Mouse (Mus musculus) brain, embryonic 14.5 days (tissue): ENCODE data around the gene Ifnar2.

Experiments
- CTCF ChIP-seq: fragments of 200-500 bp; IDR thresholded peaks from 2 replicates; pipeline ENCODE4 v1.5.1; 2012; ENCODE audit warnings: inconsistent platforms, mild to moderate bottlenecking, moderate library complexity, borderline replicate concordance; ENCODE audit not compliant: insufficient read depth, insufficient read length; ENCODE audit errors: extremely low read depth
- POLR2A ChIP-seq: fragments of 200-500 bp; IDR thresholded peaks from 2 replicates; pipeline ENCODE4 v1.6.1; 2012; ENCODE audit warnings: mild to moderate bottlenecking, inconsistent platforms, borderline replicate concordance; ENCODE audit not compliant: poor library complexity, insufficient read depth, insufficient read length, severe bottlenecking; ENCODE audit errors: extremely low read depth

- TF ChIP-seq CTCF = no peak
- TF ChIP-seq POLR2A = no peak
These were observed 74.9 kb downstream of the Ifnar2 start for GRCm38 (mm10) chr16:91447512-91447900.
